Mouse (Mus musculus) thymus, postnatal 10 days (tissue): ENCODE measurements around the gene Ciapin1.

Experiments
- DNase-seq, 2 experiments: peaks; one replicate each; pipeline ENCODE4 v3.0.0; 2021; ENCODE audit warnings: low spot score in 2 of 2

Ciapin1 gene

DNA sequence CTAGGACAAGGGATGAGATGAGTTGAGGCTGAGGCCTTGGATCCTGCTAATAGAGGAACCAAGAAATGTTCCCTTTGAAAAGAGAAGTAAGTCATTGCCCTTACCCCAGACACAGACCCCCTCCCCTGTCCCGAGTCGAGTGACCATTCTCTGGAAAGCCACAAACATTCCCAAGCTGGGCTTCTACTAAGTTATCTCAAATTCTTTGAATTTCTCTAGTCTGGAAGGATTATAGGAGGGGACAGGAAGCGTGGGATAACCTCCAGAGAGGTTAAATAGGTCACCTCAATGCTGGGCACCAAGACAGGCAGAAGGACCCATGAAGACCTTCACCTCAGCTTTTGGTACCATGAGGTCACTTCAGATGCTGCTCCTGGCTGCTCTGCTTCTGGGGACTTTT lies 28.0 kb downstream of the Ciapin1 start, which contains the start of gene Ccl17:
Gene Ccl17 (plus strand): TSS at position 301 of the 400 bp plus-strand sequence.
- DNase-seq = no peak

DNA sequence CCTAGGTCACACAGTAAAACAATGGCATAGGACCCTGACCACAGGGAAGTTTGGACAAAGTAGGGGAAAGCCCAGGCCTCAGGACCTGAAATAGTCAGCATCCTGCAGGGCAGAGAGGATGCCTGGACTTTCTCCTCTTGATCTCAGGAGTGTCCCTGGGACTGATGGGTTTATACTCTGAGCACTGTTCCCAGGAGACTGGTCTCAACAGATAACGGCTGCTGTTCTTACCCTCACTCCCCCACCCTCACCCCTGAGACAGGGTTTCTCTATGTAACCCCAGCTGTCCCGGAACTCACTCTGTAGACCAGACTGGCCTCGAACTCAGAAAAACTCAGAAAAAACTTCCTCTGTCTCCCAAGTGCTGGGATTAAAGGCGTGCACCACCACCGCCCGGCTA lies 29.8 kb downstream of the Ciapin1 start:
- no peak for DNase-seq

DNA sequence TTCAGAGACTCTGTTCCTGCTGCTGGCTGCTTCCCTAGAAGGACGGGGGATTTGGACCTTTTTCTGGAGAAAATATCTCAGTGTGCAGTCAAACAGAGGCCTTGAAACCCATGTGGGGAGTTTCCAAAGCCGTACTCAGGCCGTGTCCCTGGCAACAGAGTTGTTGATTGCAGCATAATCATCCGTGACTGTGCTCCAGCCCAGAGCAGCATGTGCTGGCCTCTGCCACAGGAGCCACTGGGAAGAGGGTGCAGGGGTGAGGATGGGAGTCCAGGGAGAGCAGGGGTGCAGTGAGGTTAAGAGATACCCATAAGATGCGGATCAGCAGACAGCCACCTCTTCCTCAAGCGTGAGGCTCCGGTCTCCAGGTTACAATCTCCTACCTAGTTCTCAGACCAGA lies 30.7 kb downstream of the Ciapin1 start:
- DNase-seq = no peak

DNA sequence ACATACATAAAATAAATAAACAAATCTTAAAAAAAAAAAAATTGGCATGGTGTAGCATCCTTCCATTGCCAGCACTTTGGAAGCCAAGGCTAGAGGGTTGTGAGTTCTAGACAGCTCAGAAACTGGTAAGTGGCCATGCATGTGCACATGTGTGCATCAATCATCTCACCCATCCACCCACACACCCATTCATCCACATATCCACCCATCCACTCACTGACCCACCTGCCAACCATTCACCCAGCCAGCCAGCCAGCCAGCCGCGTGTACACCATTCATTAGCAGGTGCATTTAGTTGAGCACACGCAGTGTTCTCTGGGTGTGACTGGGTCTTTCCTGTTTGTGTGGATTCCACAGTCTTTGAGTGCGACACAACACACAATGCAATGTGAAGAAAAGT lies 32.3 kb downstream of the Ciapin1 start:
- no peak for DNase-seq

DNA sequence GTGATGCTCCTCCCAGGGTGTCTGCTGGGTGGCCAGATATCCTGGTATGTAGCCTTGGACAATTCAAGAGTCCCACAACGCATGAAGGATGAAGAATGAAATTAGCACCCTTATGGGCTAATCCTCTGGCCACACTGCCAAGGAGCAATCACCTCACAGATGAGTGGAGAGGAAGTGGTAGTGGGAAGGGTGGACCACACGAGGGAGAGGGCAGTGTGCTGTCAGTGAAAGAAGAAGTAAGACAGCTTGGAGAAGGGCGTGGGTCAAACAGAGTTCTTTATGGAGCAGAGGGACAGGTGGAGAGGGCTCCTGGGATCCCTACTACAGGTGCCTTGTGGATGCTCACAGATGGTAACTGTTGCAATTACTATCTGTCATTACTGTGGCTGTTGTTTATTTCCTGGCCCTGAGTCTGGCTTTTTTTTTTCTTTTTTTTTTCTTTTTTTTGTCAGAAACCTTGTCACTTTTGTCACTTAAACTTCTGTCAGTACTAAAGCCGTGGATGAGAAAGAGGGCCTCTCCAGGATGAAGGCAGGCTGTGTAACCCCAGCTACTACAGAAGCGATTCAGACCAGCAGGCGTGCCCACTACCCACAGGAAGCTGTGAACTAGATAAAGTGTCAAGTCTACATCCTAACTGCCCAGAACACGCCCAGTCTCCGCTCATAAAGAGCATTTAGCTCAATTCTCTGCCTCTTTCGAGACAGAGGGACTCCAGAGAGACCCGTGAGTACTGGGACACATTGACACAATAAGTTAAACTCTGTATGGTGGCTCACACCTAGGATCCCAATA lies 33.4 kb downstream of the Ciapin1 start:
- DNase-seq = no peak

DNA sequence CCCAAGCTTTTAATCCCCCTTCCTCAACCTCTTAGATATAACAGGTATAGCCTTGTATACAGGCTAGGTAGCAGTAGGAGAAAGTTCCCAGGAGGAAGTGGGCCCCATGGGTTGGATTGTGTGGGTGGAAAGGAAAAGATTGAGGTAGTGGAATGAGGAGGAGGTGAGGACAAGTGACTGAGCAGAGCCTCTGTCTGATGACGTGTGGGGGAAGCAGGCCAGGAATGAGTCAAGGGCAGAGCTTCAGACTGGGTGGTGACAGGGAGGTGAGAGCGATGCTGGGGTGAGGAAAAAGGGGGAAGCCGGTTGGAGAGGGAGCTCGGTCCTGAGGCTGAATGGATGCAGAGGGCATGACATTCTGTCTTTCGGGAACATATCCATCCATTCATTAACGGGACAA lies 34.6 kb downstream of the Ciapin1 start:
- DNase-seq = no peak

DNA sequence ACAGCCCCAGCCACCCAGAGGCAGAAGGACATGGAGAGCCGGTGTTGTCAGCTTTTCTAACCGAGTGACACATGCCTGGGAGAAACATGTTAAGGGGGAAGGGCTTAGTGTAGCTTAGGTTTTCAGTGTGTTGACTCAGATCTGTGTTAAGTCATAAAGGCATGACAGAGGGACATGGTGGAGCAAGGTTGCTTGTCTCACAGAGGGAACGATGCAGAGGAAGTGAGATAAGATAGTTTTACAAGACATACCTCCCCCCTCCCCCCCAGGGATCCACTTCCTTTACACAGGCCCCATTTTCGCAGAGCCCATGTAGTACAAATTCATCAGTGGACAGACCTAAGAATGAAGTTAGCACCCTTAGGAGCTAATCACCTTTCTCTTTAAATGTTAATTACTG lies 35.8 kb downstream of the Ciapin1 start:
- no peak for DNase-seq

DNA sequence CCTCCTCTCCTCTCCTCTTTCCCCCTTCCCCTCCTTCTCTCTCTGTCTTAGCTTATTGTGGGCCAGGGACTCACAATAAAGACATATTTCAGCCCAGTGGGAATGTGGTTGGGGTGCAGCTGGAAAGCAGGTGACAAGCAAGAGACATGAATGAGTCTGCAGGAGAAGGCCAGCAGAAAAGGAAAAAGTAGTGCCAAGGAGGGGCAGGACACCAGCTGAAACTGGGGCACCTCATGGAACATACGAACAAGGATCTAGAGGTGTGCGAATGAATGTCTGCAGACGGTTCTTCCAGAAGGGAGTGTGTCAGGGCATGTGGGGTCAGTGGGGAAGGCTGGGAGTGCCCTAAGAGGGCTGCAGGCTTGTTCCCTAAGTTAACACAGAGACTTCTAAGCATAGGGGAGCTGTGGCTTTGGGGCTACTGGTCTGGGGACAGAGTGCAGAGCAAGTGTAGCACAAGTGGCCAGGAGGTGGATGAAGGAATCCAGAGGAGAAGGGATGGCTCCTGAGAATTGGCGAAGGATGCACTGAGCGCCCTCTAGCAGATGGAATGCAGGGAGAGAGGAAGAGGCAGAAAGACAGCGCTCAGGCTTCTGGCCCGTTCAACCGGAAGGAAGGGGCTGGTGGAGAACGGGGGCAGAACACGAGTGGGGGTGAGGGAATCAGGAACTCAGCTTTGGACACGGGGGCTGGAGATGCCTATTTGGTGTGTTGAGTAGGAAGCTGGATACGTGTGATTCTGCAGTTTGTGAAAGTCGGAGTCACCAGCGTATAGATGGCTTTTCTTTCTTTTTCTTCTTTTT lies 36.7 kb downstream of the Ciapin1 start:
- DNase-seq = no peak

DNA sequence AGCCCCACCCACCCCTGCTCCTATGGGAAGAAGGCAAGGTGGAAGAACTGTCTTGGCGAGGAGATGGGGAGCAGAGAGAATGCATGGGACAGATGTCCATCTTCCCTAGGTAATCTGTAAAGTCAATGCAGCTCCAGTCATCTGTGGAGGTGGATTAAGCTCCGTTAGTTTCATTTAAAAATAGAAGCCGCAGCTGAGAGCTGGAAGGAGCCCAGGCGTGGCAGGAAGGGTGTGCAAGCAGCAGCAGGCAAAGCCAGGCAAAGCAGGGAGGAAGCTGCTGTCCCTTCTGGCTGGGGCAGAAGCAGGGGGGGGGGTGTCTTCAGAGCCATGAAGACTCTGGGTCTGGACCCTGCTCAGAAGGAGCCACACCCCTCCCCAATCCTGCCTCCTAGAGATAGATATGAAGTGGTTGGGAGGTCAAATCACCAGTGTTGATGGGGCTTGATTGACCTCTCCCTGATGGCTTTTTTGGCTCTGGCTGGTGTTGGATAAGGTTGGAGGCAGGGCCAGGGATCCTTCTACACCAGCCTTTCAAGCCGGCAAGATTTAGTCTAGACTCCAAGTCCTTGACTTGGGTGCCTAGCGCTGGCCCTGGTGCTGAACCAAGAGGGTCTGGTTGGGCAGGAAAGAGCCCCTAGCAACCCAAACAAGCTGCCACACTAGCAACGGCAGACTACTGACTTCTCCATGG lies 37.7 kb downstream of the Ciapin1 start:
- DNase-seq = no peak

DNA sequence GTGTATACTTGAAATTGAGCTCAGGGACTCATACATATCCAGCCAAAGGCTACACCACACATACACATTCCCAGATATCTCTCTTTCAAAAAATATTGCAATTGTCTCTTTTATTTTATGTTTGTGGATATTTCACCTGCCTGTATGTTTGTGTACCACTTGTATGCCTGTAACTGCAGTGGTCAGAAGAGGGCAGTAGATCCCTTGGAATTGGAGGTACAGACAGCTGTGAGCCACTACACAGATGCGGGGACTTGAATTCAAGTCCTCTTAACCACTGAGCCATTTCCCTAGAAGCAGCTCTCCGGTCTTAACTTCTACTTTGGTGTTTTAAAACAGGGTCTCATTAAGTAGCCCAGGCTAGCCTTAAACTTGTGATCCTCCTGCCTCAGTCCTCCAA lies 43.4 kb downstream of the Ciapin1 start:
- DNase-seq = no peak

DNA sequence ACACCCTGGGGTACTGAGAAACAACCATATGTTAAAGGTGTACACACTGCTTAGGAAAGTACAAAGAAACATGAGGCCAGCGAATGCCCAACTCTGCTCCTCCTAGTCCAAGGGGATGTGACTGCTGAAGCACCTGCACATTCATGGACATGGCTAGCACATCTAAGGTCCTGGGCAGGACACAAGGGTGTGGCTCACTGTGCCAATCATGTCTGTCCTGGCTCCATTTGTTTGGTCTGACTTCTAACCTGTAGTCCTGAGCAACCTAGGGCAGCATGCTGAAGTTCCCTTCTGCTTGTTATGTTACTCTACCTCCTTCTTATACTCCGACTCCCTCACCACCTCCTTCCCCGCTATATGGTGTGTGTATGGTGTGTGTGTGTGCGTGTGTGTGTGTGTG lies 43.8 kb downstream of the Ciapin1 start:
- no peak for DNase-seq

DNA sequence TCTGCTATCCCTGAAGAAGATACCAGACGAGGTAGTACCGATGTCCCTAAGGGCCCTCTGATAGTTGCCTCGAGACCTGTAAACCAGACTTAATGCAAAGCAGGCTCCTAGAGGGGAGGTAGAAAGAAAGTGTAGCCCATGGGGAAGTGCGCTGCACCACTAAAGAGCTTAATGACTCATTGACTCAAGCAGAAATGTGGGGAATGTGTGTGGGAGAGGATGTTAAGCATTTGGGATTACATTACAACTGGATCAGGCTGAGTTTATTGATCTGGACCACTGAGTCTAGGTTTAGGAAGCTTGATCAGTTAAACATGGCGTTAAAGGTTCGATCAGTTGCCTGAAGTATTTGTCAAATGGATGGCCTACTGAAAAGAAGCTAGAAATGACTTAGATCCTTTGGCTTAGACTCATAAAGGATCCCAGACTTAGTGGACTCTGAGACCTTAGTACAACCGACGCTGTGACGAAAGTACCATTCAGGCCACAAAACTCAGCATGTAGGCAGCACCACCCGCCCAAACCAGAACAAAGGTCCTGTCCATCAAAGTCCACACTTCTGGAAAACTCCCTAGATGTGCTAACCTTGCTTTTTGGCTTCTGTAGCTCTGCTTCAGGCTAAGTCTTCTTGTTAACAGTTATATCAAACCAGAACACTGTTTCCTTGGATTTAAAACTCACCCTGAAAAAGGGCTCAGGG lies 48.8 kb downstream of the Ciapin1 start:
- DNase-seq = no peak

DNA sequence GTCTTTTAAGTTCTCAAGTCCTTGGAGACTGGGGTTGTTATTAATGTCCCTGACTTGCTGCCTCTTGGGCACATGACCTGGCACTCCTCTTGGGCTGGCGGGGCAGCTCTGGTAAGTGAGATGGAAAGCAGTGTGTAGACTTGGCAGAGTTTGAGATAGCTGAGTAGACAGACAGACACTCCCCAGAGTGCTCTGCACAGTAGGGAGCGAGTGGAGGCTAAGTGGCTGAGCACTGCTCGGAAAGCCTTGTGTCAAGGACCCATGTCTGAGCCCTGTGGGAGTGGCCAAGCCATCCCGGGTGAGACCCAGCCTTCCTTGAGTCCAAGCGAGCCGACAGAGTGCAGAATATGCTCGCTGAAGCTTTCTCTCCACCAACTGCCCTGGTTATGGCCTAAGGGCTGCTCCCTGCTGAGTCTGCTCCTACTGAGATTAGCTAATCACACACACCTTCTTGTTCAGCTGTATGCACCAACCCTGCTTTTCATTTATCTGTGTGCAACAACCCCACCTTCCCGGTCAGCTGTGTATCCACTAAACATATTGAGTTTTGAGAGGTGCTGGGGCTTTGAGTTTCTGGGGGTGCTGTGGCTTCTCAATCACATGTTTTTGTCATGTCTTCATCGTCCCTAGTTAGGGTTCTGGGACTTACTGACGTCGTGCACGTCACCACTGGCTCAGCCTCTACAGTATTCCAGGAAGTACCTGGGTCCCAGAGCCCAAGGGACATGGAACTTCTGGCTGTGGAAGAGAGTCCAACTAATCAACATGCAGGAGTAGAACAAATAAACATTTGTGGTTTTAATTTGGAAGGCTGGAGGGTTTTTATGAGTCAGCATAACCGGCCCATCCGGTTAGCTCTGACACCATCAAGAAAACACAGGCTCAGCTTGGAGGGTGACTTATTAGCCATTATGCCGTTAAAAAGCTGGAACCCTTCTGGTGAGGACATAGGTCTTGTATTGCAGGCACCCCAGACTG lies 50.3 kb downstream of the Ciapin1 start:
- DNase-seq = no peak

DNA sequence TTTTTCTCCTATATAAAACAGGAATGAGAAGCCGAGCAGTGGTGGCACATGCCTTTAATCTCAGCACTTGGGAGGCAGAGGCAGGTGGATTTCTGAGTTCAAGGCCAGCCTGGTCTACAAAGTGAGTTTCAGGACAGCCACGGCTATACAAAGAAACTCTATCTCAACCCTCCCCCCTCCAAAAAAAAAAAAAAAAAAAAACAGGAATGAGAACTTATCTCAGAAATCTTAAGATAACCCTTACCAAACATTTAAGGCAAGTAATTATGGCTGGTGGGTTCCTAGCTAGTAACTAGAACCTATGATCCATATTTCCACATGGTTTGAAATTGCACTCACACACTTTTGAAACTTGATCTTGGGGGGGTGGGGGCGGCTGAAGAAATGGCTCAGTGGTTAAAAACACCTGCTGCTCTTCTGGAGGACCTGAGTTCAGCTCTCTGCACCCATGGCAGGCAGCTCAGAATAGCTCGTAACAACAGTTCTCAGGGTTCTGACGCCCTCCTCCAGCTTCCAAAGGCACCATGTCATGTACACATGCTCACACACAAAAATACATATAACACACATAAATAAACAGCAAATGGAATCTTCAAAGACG lies 52.1 kb downstream of the Ciapin1 start:
- no peak for DNase-seq

DNA sequence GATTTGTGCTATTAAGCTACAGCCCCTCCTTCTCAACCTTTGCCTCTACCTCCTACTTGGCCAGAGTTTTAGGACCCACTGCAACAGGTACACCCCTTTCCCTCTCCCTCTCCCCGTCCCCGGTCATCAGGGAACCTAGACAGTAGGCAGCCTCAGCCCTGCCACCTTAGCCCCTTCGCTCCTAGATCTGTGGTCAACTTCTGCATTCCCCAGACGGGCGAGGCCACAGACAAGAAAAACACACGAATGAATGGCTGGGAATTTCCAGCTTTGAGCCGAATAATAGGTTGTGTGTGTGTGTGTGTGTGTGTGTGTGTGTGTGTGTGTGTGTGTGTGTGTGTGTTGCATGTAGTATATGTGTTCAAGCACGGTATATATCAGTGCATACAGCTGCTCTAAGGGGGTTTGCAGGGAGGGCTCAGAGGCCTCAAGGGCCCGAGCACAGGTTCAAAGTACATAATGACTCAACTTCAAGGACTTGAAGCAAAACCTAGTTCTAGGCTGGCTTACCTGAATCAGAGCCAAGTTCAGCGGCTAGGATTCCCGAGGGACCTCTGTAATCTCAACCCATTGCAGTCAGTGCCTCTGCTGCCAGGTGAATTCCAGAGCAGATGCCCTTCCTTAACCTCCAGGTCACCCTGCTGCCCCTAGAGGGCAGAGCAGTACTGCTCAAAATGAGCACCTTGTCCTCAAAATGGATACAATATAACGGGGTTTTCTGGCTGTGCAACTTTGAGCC lies 52.7 kb downstream of the Ciapin1 start:
- DNase-seq = peak in 1 of 2 experiments; percentile 26

DNA sequence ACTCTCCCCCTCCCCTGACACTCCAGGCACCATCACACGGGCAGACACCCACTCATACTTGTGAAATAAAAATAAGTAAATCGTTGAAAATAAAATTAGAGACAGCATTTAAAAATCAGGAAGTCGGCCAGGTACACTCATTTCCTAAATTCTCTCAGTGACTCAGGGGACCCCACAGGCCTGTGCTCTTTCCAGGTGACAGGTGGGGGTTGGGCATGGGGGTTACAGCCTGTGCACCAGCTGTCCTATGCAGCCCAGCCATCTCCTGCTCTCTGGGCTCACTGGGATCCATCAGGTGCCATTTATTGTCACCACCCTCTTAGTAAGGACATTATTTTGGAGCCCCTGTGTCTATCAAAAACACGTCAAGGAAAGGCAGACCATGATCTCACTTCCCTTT lies 54.3 kb downstream of the Ciapin1 start:
- DNase-seq = no peak

DNA sequence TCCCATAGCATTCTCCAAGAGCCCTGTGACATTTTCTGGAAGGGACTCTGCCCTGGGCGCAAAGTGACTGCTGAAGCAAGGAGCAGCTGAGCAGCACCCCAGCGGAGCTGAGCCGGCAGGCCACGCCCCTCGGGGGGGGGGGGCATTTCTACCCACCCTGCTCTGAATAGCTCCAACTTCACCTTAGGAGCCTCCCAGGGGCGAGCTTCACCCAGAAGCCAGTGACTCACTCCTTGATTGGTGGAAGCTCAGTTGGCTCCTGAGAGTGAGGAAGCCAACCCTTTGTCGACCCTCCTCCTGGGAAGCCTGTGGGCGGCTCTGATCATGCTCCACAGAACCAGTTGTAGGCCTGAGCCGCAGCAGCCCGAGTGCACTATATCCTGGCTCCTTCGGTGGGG lies 56.3 kb downstream of the Ciapin1 start:
- DNase-seq = no peak

DNA sequence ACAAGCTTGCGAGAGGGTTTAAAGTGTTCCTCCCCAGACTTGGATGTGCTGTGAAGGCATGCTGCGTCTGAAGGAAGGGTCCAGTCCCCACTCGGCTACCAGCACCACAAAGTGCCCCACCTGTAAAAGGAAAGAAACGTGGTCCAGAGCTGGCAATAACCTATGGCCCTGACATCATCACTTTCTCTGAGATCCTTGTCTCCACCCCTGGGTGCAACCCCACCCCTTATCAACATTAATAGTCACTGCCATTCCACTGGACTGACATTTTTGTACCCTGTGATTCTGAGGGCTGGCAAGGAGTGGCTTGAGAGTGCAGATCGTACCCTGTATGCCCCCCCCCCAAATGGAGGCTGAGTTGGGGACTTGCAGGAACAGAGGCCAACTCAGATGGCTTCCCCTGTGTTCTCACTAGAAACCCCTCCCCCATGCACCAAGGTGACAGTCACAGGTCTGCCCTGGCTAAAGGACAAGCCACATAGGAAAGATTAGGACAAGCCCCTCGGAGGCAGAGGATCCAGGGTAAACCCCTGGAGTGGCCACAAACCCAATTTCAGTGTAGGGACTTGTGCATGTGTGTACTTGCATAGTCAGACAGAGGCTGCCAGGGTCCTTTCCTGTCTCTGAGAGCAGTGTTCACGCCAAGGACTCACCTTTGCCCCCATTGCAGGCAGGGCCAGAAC lies 56.9 kb downstream of the Ciapin1 start:
- no peak for DNase-seq
